Mouse (Mus musculus): ENCODE measurements around the gene Arhgef25. TPM values are rescaled to one million over a fixed set of nuclear protein-coding genes. Genes with fewer than 3 reads are reported as not detected.

The Arhgef25 gene
- polyA plus RNA-seq, 1 experiment from 2014 or later, result 32.7 TPM

Other genes with a start within 250 kb of the Arhgef25 start
- gene Ctdsp2, start 211.4 kb downstream of the Arhgef25 start, polyA plus RNA-seq (2015; fragmentation: Nextera tagmentation; extraction: Ambion mirVana), result 15.7 and 25.4 TPM in 2 replicates
- 19.2 and 22.4 TPM in 2 replicates for gene Avil, start 189.4 kb downstream of the Arhgef25 start, polyA plus RNA-seq (2015; fragmentation: Nextera tagmentation; extraction: Ambion mirVana)
- 66.6 and 71.0 TPM in 2 replicates for gene Tsfm, start 159.2 kb downstream of the Arhgef25 start, polyA plus RNA-seq (2015; fragmentation: Nextera tagmentation; extraction: Ambion mirVana)
- gene Mettl1, start 148.7 kb downstream of the Arhgef25 start, polyA plus RNA-seq (2015; fragmentation: Nextera tagmentation; extraction: Ambion mirVana), result 24.3 and 29.6 TPM in 2 replicates
- gene Eef1akmt3, start 148.6 kb downstream of the Arhgef25 start, polyA plus RNA-seq (2015; fragmentation: Nextera tagmentation; extraction: Ambion mirVana), result 0.27 and 0.51 TPM in 2 replicates
- gene Cyp27b1, start 141.8 kb downstream of the Arhgef25 start, polyA plus RNA-seq (2015; fragmentation: Nextera tagmentation; extraction: Ambion mirVana), result 0.11 and 0.14 TPM in 2 replicates
- 5.9 and 7.4 TPM in 2 replicates for gene March9, start 129.9 kb downstream of the Arhgef25 start, polyA plus RNA-seq (2015; fragmentation: Nextera tagmentation; extraction: Ambion mirVana)
- 551 and 796 TPM in 2 replicates for gene Cdk4, start 126.5 kb downstream of the Arhgef25 start, polyA plus RNA-seq (2015; fragmentation: Nextera tagmentation; extraction: Ambion mirVana)
- gene Tspan31, start 119.8 kb downstream of the Arhgef25 start, polyA plus RNA-seq (2015; fragmentation: Nextera tagmentation; extraction: Ambion mirVana), result 108 and 123 TPM in 2 replicates
- 4.6 and 5.3 TPM in 2 replicates for gene Agap2, start 114.8 kb downstream of the Arhgef25 start, polyA plus RNA-seq (2015; fragmentation: Nextera tagmentation; extraction: Ambion mirVana)
- gene Os9, start 69.0 kb downstream of the Arhgef25 start, polyA plus RNA-seq (2015; fragmentation: Nextera tagmentation; extraction: Ambion mirVana), result 127 and 130 TPM in 2 replicates
- 69.5 and 70.4 TPM in 2 replicates for gene B4galnt1, start 24.9 kb downstream of the Arhgef25 start, polyA plus RNA-seq (2015; fragmentation: Nextera tagmentation; extraction: Ambion mirVana)
- 1.0 TPM in 2 replicates for gene Slc26a10, start 9.4 kb downstream of the Arhgef25 start, polyA plus RNA-seq (2015; fragmentation: Nextera tagmentation; extraction: Ambion mirVana)
- 211 and 245 TPM in 2 replicates for gene Dtx3, start 5.6 kb upstream of the Arhgef25 start, polyA plus RNA-seq (2015; fragmentation: Nextera tagmentation; extraction: Ambion mirVana)
- 19.8 and 23.0 TPM in 2 replicates for gene Pip4k2c, start 21.5 kb upstream of the Arhgef25 start, polyA plus RNA-seq (2015; fragmentation: Nextera tagmentation; extraction: Ambion mirVana)
- 97.3 and 113 TPM in 2 replicates for gene Kif5a, start 73.3 kb upstream of the Arhgef25 start, polyA plus RNA-seq (2015; fragmentation: Nextera tagmentation; extraction: Ambion mirVana)
- gene Dctn2, start 76.3 kb upstream of the Arhgef25 start, polyA plus RNA-seq (2015; fragmentation: Nextera tagmentation; extraction: Ambion mirVana), result 304 and 335 TPM in 2 replicates
- gene Mbd6, start 98.9 kb upstream of the Arhgef25 start, polyA plus RNA-seq (2015; fragmentation: Nextera tagmentation; extraction: Ambion mirVana), result 16.4 and 18.3 TPM in 2 replicates
- 108 and 115 TPM in 2 replicates for gene Mars, start 121.7 kb upstream of the Arhgef25 start, polyA plus RNA-seq (2015; fragmentation: Nextera tagmentation; extraction: Ambion mirVana)
- 0.88 and 13.1 TPM in 2 replicates for gene Arhgap9, start 131.9 kb upstream of the Arhgef25 start, polyA plus RNA-seq (2015; fragmentation: Nextera tagmentation; extraction: Ambion mirVana)
- 1.8 and 2.7 TPM in 2 replicates for gene Gli1, start 151.9 kb upstream of the Arhgef25 start, polyA plus RNA-seq (2015; fragmentation: Nextera tagmentation; extraction: Ambion mirVana)
- 0.03 TPM in 1 of 2 replicates, not detected in the other for gene Inhbe, start 164.3 kb upstream of the Arhgef25 start, polyA plus RNA-seq (2015; fragmentation: Nextera tagmentation; extraction: Ambion mirVana)
- not detected in 2 replicates for gene Inhbc, start 180.3 kb upstream of the Arhgef25 start, polyA plus RNA-seq (2015; fragmentation: Nextera tagmentation; extraction: Ambion mirVana)
- 30.7 and 34.5 TPM in 2 replicates for gene R3hdm2, start 190.2 kb upstream of the Arhgef25 start, polyA plus RNA-seq (2015; fragmentation: Nextera tagmentation; extraction: Ambion mirVana)